Mouse (Mus musculus): ENCODE results near the gene Tbc1d1. TPM values are rescaled to one million over a fixed set of nuclear protein-coding genes. Genes with fewer than 3 reads are reported as not detected.

Gene Tbc1d1
- polyA plus RNA-seq, 1 experiment from 2014 or later, result 32.4 TPM

Small RNA genes within 50 kb of the gene (microRNA-seq; reads per million reads assigned to microRNA genes)
- not detected for gene Gm22395

Other genes starting within 250 kb of the Tbc1d1 start
- gene Rell1, start 187.4 kb upstream of the Tbc1d1 start, polyA plus RNA-seq (2016; fragmentation: Nextera tagmentation; extraction: Ambion mirVana), result 19.5 and 22.1 TPM in 2 replicates
- gene Pgm2, start 63.4 kb upstream of the Tbc1d1 start, polyA plus RNA-seq (2016; fragmentation: Nextera tagmentation; extraction: Ambion mirVana), result 35.8 and 37.6 TPM in 2 replicates

Data from embryonic facial prominence, embryonic 12.5 days (tissue).